Mouse (Mus musculus) spleen, adult 2 months (tissue): ENCODE measurements around the gene Cst13.

ENCODE experiments used
- CTCF ChIP-seq: fragments of 200-500 bp; IDR thresholded peaks from 2 replicates; pipeline ENCODE4 v1.5.1; 2011; ENCODE audit warnings: mild to moderate bottlenecking, inconsistent platforms; ENCODE audit not compliant: insufficient read depth, insufficient read length, insufficient replicate concordance; ENCODE audit errors: extremely low read depth
- POLR2A ChIP-seq: fragments of 200-500 bp; IDR thresholded peaks from 2 replicates; pipeline ENCODE4 v1.6.1; 2011; ENCODE audit warnings: low read depth, low read length, inconsistent platforms

DNA sequence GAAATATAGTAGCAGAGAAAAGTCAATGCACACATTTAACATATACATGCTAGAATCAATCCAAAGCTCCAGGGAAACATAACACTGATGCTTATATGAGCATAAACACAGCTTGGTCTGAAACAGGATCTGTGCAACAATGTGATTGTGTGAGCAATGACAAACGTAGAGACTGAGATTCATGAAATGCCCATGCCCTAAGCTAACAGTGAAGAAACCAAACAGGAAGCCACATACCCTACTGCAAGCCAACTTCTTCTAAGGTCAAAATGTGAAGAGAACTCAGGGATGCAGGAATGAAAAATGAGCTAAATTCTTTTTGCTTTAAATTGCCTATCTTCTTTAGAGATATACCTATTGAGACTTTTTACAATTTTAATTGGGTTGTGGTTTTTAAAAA lies 49.1 kb downstream of the Cst13 start:
- TF ChIP-seq CTCF (no peak), POLR2A (no peak)
